Mouse (Mus musculus): Measurements from ENCODE around the gene Kcna10. TPM values are rescaled to one million over a fixed set of nuclear protein-coding genes. Genes with fewer than 3 reads are reported as not detected.

The Kcna10 gene
- total and polyA plus RNA-seq, 3 experiments: not detected

GRCm38 (mm10) chr3:107204413-107204812, 21.6 kb downstream of the Kcna10 start:
- DNase-seq: no peak

DNA sequence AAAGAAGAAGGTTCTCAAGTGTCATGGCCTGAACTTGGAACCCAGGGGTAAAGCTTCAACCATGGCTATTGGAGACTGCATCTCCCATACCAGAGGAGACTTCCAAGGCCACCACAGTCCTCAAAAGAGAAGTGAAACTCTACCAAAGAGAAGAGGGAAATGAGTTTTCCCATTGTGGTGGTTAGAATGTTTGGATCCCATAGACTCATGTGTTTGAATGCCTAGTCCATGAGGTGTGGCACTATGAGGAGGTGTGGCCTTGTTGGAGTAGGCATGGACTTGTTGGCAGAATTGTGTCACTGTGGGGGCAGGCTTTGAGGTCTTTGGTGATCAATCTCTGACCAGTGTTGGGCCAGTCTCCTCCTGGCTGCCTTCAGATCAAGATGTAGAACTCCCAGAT, 22.3 kb downstream of the Kcna10 start:
- no peak for DNase-seq

- peak; percentile 60 for DNase-seq
Measured at GRCm38 (mm10) chr3:107205994-107206393, 23.1 kb downstream of the Kcna10 start.

- no peak for DNase-seq
Measured at GRCm38 (mm10) chr3:107206490-107207150, 23.8 kb downstream of the Kcna10 start.

- no peak for DNase-seq
Measured at GRCm38 (mm10) chr3:107207625-107208253, 24.9 kb downstream of the Kcna10 start.

DNA sequence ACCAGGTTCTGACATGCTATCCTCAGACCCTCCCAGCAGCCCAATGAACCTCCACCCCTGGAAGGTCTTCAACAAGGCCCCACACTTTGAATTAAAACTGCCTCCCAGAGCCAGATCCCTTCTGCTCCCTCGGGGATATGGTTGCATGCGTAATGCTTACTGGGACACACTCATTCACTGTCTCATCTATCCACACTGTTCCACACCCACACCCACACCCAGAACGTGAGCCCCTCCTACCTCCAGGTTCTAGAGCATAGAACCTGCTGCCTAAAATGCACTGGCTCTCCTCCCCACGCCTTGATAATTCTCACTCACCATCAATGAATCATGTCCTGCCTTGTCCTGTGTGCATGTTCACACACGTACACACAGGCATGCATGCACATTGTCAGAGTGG, 31.8 kb downstream of the Kcna10 start:
- DNase-seq: no peak

DNA sequence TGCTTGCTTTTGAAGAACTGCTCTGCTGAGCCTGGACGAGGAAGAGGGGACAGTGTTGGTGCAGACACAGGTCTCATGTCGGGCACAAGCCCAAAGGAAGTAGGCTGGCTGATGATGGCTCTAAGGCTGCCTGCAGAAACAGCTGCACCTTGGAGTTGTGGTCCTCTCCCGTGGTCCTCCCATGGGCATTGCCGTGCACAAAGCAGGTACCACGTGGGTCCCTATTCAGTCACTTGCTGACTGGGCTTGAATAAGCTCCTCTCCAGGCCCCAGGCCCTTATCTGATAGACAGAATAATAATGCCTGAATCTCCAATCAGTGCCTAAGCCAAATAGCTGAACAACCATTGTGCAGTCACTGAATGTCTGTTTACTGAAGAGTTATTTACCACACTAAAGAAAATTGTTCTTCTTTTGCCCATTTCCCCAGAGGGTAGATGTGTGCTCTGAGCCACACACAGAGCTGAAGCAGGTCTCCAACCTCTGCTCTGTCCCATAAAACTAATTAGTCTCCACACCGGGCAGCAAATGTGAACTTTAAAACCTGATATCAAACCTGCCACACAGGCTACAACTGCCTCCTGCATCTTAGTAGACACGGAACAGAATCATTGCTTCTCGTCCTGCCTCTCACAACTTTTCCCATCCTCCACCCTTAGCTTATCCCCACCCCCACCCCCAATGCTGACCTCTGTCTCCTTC, 33.7 kb downstream of the Kcna10 start:
- no peak for DNase-seq

DNA sequence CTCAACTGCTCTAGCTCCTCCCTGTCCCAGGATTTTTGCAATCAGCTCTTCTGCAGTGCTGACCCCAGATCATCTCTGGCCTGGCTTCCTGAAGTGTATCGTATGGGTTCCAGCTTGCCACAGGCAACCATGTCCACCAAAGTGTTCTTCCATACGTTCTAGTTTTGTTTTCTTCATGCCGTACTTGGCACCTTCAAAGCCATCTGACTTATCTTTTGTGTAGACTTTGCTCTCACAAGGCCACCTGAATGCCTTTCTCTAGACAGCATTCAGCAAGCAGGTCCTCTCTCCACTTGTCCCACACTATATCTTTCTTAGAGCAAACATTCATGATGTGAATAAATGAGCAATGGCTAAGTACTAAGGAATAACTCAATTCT, 34.2 kb downstream of the Kcna10 start:
- no peak for DNase-seq

GRCm38 (mm10) chr3:107218572-107218971, 35.7 kb downstream of the Kcna10 start:
- no peak for DNase-seq

DNA sequence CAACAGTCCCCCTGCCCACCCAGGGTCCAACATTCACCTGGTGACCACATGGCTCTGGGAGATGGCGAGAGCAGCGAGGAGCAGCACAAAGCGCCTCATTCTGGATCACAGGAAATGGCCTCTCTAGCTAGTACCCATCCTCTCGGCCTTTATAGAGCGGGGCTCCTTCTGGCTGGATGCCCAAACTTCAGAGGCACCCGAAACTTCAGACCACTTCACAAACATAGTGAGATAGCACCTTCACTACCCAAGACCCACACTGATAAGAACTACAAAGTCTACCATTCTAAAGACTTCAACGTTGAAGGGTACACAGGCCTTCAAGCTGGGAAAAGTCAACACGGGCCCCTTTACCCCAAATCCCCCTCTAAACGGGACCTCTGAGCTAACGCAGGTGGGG, 38.8 kb downstream of the Kcna10 start, which contains the start of gene Cym:
TSS of gene Cym (minus strand) at position 125 of the 400 bp plus-strand sequence.
- DNase-seq: no peak

DNA sequence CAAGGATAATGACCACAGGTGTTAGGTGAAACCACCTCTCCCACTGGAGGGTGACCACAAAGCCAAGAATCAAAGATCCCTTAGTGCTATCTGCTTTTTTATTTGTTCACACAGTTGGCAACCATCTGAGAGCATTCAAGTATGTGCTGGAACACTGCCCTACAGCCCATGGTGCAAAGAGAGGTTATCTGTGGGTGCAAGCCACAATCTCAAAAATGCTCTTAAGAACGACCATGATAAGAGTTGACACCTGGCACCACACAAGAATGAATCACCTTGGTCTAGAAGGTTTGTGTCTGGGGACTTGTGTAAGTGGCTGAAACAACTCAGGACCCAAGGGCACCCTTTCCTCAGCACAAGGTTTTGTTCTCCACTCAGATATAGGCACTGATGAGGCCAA, 40.4 kb downstream of the Kcna10 start:
- no peak for DNase-seq

GRCm38 (mm10) chr3:107225820-107226219, 43.0 kb downstream of the Kcna10 start:
- no peak for DNase-seq

DNA sequence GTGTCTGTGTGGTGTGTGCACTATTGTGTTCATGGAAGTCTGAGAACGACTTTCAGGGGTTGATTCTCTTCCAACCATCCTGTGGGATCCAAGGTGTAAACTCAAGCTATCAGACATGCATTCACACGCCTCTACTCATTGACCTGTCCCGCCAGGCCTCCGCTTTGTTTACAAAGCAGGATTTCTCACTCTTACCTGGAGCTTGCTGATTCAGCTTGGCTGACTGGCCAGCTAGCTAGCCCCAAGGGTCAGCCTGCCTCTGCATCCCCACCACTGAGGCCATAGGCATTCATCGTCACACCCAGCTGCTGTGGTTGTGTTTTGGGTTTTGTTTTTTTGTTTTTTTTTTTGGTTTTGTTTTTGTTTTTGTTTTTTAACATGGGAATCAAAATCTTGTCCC, 46.4 kb downstream of the Kcna10 start:
- DNase-seq: no peak

DNA sequence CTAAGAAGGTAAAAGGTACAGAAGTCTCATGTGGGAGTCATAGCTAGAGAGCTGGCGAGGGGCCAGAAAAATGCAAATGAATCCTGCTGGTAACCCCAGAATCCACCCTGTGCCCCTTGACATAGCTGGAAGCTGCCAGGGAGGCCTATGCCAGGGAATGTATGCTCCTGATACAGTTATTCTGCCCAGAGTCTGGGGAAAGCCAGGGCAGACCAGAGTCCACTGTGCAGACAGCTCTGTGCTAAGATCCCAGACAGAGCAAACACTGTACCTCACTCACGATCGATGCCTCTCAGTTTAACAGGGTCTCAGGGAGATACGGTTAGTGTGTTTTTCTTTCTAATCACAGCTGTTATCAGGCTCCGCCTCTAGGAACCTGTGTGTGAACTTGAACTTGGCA, 47.0 kb downstream of the Kcna10 start:
- DNase-seq: peak; percentile 12

- DNase-seq: no peak
Measured at GRCm38 (mm10) chr3:107230527-107230926, 47.7 kb downstream of the Kcna10 start, which contains the start of gene A630076J17Rik. TSS of gene A630076J17Rik (plus strand) at chr3:107230614.

GRCm38 (mm10) chr3:107231202-107231601, 48.3 kb downstream of the Kcna10 start:
- DNase-seq: no peak

DNA sequence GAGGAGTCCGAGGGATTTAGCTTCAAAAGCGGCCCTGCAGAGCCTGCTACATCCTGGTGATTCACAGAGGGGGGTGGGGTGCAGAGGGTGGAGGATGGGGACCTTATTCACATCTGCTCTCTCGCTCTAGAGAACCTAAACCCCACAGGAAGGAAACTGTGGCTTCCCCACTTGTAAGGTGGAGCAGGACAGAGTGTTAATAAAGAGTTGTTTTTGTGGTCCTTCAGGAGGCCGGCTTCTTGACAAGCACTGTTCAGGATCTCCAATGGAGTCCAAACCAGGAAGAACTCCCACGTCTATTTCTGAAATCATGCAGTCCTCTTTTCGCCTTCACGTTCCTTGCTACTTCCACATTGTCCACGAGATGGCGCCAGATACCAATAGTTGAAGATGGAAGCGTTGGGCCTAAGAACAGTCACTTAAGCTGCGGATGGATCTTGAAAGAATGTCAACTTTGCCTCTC, 50.5 kb downstream of the Kcna10 start:
- peak; percentile 65 for DNase-seq

- no peak for DNase-seq
Measured at GRCm38 (mm10) chr3:107233945-107234344, 51.1 kb downstream of the Kcna10 start.

DNA sequence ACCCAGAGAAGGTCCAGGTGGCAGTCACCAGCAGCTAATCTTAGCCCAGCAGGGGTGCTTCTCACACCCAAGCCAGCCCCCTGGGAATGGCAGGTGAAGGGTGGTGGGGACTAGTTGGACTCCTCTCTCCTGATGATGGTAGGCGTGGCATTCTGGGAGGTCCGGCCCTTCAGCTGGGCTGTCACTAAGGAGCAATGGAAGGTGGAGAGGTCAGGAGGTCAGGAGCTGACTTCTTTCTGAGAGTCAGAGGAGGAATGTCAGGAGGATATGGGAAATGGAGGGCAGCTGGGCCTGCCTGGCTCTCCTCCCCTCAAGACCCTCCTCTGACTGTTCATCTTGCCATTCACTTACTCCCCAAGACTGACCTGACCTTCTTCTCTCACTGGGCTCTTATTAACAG, 55.2 kb downstream of the Kcna10 start:
- no peak for DNase-seq

DNA sequence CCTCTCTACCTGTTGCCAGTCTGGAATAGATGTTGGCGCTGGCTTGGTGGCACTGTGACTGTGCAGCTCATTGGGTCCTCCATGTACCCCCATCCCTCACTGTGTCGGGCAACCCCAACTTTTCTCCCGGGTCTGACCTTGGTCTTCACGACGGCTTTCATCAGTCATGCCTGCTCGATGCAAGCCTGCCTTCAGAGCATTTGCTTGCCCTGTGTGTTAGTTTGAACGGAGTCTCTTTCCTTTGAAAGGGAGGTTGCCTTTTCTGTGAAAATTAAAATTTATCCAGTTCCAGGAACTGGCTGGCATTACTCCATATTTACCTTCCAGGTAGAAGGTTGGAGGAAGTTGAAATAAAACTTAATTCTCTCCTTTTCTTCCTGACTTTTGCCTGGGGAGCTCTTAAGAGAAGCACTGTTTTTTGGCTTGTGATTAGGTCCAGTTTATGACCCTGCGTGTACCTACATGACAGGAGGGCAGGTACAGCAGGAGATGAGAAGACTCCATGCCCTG, 55.7 kb downstream of the Kcna10 start:
- no peak for DNase-seq

DNA sequence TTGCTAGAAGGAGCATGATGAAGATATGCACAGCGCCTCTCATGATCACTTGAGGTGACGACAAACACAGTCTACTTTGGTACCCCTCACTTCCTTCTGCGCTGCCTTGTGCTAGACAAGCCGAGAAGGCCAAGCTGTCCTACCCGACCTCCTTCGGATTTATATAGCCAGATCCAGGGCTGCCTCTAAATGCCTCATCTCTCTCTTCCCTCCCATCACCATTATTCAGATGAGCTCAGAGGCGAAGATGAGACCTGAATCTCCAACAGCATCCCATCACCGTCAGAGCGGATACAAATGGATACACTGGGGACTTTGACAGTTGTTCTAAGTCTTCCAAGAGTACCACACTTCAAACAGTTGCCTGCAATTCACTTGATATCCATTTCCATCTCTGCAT, 56.8 kb downstream of the Kcna10 start, which contains the start of gene Prok1:
TSS of gene Prok1 (minus strand) at position 101 of the 400 bp plus-strand sequence.
- no peak for DNase-seq

GRCm38 (mm10) chr3:107241389-107242094, 58.7 kb downstream of the Kcna10 start:
- DNase-seq: no peak

Measured in adrenal gland, adult 2 months (tissue).